Mouse (Mus musculus): Measurements from ENCODE around the gene Tmem42.
A peak's percentile ranks its signal among the peaks of the same experiment; 100 is the strongest.

Tmem42 gene

GRCm38 (mm10) chr9:123020995-123021631 is at the start of gene Tmem42:
TSS of gene Tmem42 (plus strand) at chr9:123021326.
- peak; percentile 93 for DNase-seq (ENCODE audit: extremely low read depth, insufficient read length, low spot score)

- DNase-seq (ENCODE audit: extremely low read depth, insufficient read length, low spot score), result no peak
Observed at GRCm38 (mm10) chr9:122998406-122999192, 22.5 kb upstream of the Tmem42 start.

GRCm38 (mm10) chr9:122999193-122999586 is 21.9 kb upstream of the Tmem42 start:
- DNase-seq (ENCODE audit: extremely low read depth, insufficient read length, low spot score), result no peak

- no peak for DNase-seq (ENCODE audit: extremely low read depth, insufficient read length, low spot score)
Observed at GRCm38 (mm10) chr9:123004718-123005117, 16.4 kb upstream of the Tmem42 start.

GRCm38 (mm10) chr9:123006071-123006470 is 15.1 kb upstream of the Tmem42 start:
- no peak for DNase-seq (ENCODE audit: extremely low read depth, insufficient read length, low spot score)

- DNase-seq (ENCODE audit: extremely low read depth, insufficient read length, low spot score), result no peak
Observed at GRCm38 (mm10) chr9:123021636-123022379, 682 bp downstream of the Tmem42 start.

- peak; percentile 54 for DNase-seq (ENCODE audit: extremely low read depth, insufficient read length, low spot score)
Observed at GRCm38 (mm10) chr9:123024201-123024600, 3.1 kb downstream of the Tmem42 start.

- DNase-seq (ENCODE audit: extremely low read depth, insufficient read length, low spot score), result no peak
Observed at GRCm38 (mm10) chr9:123031496-123032246, 10.5 kb downstream of the Tmem42 start.

GRCm38 (mm10) chr9:123034426-123034825 is 13.3 kb downstream of the Tmem42 start, which contains the start of gene Tgm4:
TSS of gene Tgm4 (plus strand) at chr9:123034726.
- DNase-seq (ENCODE audit: extremely low read depth, insufficient read length, low spot score), result no peak

- DNase-seq (ENCODE audit: extremely low read depth, insufficient read length, low spot score), result no peak
Observed at GRCm38 (mm10) chr9:123047665-123048064, 26.5 kb downstream of the Tmem42 start.

GRCm38 (mm10) chr9:123058724-123059292 is 37.7 kb downstream of the Tmem42 start:
- DNase-seq (ENCODE audit: extremely low read depth, insufficient read length, low spot score), result no peak

- DNase-seq (ENCODE audit: extremely low read depth, insufficient read length, low spot score), result no peak
Observed at GRCm38 (mm10) chr9:123060172-123060571, 39.0 kb downstream of the Tmem42 start.

Measured in 3134 (cell line).